9 mouse cellular contexts compared by ENCODE assay signal in genomic region chr2:91456491-91457100, GRCm38 (mm10). TPM values are rescaled to one million over a fixed set of nuclear protein-coding genes. Genes with fewer than 3 reads are reported as not detected.
DNase-seq lines count a peak whose midpoint lies in the region; ATAC-seq and TF ChIP-seq lines count a peak whose summit lies in the region.
"Had no signal": no experiment of that assay in that cellular context is flagged by ENCODE, and none has a peak within 500 bp of the region (broad histone marks: within the 10 kb centered on the region; RNA-seq: fewer than 3 reads in every experiment).

No protein-coding gene starts in this region.

- H3K9me3 ChIP-seq in kidney, embryonic 14.5 days (ENCODE audit: control insufficient read depth, low read length): peaks cover 3% of the 10 kb centered on the region; the same call in 1 of the 2 replicates
- H3K9me3 ChIP-seq in embryonic facial prominence, embryonic 12.5 days: 0 out of 2 replicates have a peak, but pooled peaks cover 3% of the 10 kb centered on the region
- H3K9me3 ChIP-seq in intestine, embryonic 16.5 days (ENCODE audit: control insufficient read depth, low read length): no peaks in the 10 kb centered on the region

- TF ChIP-seq POLR2A in myocyte (IDR thresholded peaks at IDR 0.05; ENCODE audit: insufficient read length, low read depth): no peak

- H3K4me1 ChIP-seq in kidney, embryonic 14.5 days (ENCODE audit: control insufficient read depth, insufficient read depth, low read length): peaks cover 18% of the 10 kb centered on the region
- H3K4me1 ChIP-seq in embryonic facial prominence, embryonic 12.5 days: peaks cover 24% of the 10 kb centered on the region
- peaks cover 21% of the 10 kb centered on the region for H3K4me1 ChIP-seq in intestine, embryonic 16.5 days (ENCODE audit: control insufficient read depth, insufficient read depth, low read length)

- ATAC-seq in kidney, embryonic 14.5 days (ENCODE audit: low FRiP score, low TSS enrichment): no peak
- ATAC-seq in embryonic facial prominence, embryonic 12.5 days (ENCODE audit: insufficient number of reproducible peaks, insufficient read depth, low FRiP score, low TSS enrichment): no peak
- no peak for ATAC-seq in intestine, embryonic 16.5 days

- H3K36me3 ChIP-seq in kidney, embryonic 14.5 days (ENCODE audit: control insufficient read depth, insufficient read depth, low read length): no peaks in the 10 kb centered on the region
- no peaks in the 10 kb centered on the region for H3K36me3 ChIP-seq in embryonic facial prominence, embryonic 12.5 days
- H3K36me3 ChIP-seq in intestine, embryonic 16.5 days (ENCODE audit: control insufficient read depth, insufficient read depth, low read length): no peaks in the 10 kb centered on the region; the same call in 1 of the 2 replicates
- H3K36me3 ChIP-seq in myocyte (ENCODE audit: control insufficient read depth, insufficient read depth): no peaks in the 10 kb centered on the region

- 47% methylated on average over 9 of the region's 9 CpGs for WGBS in kidney, embryonic 14.5 days
- 45% methylated on average over 9 of the region's 9 CpGs for WGBS in embryonic facial prominence, embryonic 12.5 days
- 45% methylated on average over 9 of the region's 9 CpGs for WGBS in intestine, embryonic 16.5 days

- H3K4me2 ChIP-seq in kidney, embryonic 14.5 days (replicated peaks; ENCODE audit: low read depth, low read length): peak overlapping the region; percentile 90
- peak overlapping the region; percentile 68 for H3K4me2 ChIP-seq in embryonic facial prominence, embryonic 12.5 days (replicated peaks)
- peak overlapping the region; percentile 82 for H3K4me2 ChIP-seq in intestine, embryonic 16.5 days (ENCODE audit: low read depth, low read length)
- peak overlapping the region; percentile 75 for H3K4me2 ChIP-seq in myocyte (ENCODE audit: low read depth)

- peak overlapping the region; percentile 82; the same call in 1 of the 2 replicates for H3K9ac ChIP-seq in kidney, embryonic 14.5 days (ENCODE audit: low read depth, low read length)
- 0 out of 2 replicates have a peak overlapping the region, but pooled peaks have one; percentile 76 for H3K9ac ChIP-seq in embryonic facial prominence, embryonic 12.5 days
- H3K9ac ChIP-seq in intestine, embryonic 16.5 days (ENCODE audit: low read depth, low read length): peak overlapping the region; percentile 90

- peak overlapping the region; percentile 93 for H3K27ac ChIP-seq in kidney, embryonic 14.5 days (ENCODE audit: low read depth, low read length)
- H3K27ac ChIP-seq in embryonic facial prominence, embryonic 12.5 days: peak overlapping the region; percentile 95
- peak overlapping the region; percentile 93 for H3K27ac ChIP-seq in intestine, embryonic 16.5 days (ENCODE audit: low read length)

- H3ac ChIP-seq in myocyte (ENCODE audit: control insufficient read depth, insufficient read length): no peak overlapping the region

- H3K79me2 ChIP-seq in myocyte (ENCODE audit: control insufficient read depth, insufficient read depth): peaks cover 14% of the 10 kb centered on the region

- H3K27me3 ChIP-seq in kidney, embryonic 14.5 days (ENCODE audit: control insufficient read depth, insufficient read depth, low read length): no peaks in the 10 kb centered on the region
- no peaks in the 10 kb centered on the region for H3K27me3 ChIP-seq in embryonic facial prominence, embryonic 12.5 days
- no peaks in the 10 kb centered on the region for H3K27me3 ChIP-seq in intestine, embryonic 16.5 days (replicated peaks; ENCODE audit: control insufficient read depth, insufficient read depth, low read length)
- H3K27me3 ChIP-seq in myocyte (ENCODE audit: control insufficient read depth, insufficient read depth, insufficient read length): no peaks in the 10 kb centered on the region
- H3K27me3 ChIP-seq: Patski had no signal

- no peak for DNase-seq in kidney, adult 18-20 months
- DNase-seq in frontal cortex, adult 2 months (ENCODE audit: extremely low spot score in 1 of 2, low spot score in 1 of 2): no peak
- no peak for DNase-seq in thymus, postnatal 14 days
- DNase-seq in urinary bladder, postnatal 25 days (ENCODE audit: low spot score): no peak

- H3K4me3 ChIP-seq in kidney, embryonic 14.5 days (ENCODE audit: low read length): peak overlapping the region; percentile 72
- peak overlapping the region; percentile 73 for H3K4me3 ChIP-seq in embryonic facial prominence, embryonic 12.5 days
- peak overlapping the region; percentile 79 for H3K4me3 ChIP-seq in intestine, embryonic 16.5 days (ENCODE audit: low read length)
- peak overlapping the region; percentile 73 for H3K4me3 ChIP-seq in myocyte

TF ChIP-seq in myocyte, 11 proteins besides CTCF, POLR2A, EP300 and RAD21:
- TF ChIP-seq SRF (IDR thresholded peaks at IDR 0.05; ENCODE audit: control insufficient read depth, insufficient read length, low read depth) (no peak), MYOD1 (IDR thresholded peaks at IDR 0.05; ENCODE audit: control insufficient read depth in 1 of 3, insufficient read length in 2 of 3, low read depth in 2 of 3) (no peak), MAX (IDR thresholded peaks at IDR 0.05; ENCODE audit: low read depth) (no peak), REST (IDR thresholded peaks at IDR 0.05; ENCODE audit: insufficient read depth, insufficient read length) (no peak), CEBPB (IDR thresholded peaks at IDR 0.05; ENCODE audit: insufficient read depth, poor library complexity, severe bottlenecking) (no peak), TCF12 (IDR thresholded peaks at IDR 0.05; ENCODE audit: insufficient read depth, poor library complexity, severe bottlenecking) (no peak), POLR2AphosphoS2 (IDR thresholded peaks at IDR 0.05; ENCODE audit: insufficient read length, low read depth) (no peak), USF1 (IDR thresholded peaks at IDR 0.05; ENCODE audit: low read depth) (no peak), MYOG (IDR thresholded peaks at IDR 0.05; ENCODE audit: control insufficient read depth in 1 of 3, insufficient read depth in 1 of 3, insufficient read length in 2 of 3, low read depth in 2 of 3) (no peak), E2F4 (IDR thresholded peaks at IDR 0.05; ENCODE audit: insufficient read depth) (no peak), TCF3 (IDR thresholded peaks at IDR 0.05; ENCODE audit: insufficient read length, low read depth) (no peak)

RNA-seq across cellular contexts. Expression of gene Lrp4, which starts 0.7 kb away (rescaled TPM):
- polyA plus RNA-seq in kidney, embryonic 14.5 days (2014; fragmentation: Nextera tagmentation; extraction: Ambion mirVana): 6.5 and 8.0 TPM in 2 replicates
- polyA plus RNA-seq in embryonic facial prominence, embryonic 12.5 days (2016; fragmentation: Nextera tagmentation; extraction: Ambion mirVana): 7.9 and 8.2 TPM in 2 replicates
- polyA plus RNA-seq in intestine, embryonic 16.5 days (2015; fragmentation: Nextera tagmentation; extraction: Ambion mirVana): 8.2 and 8.3 TPM in 2 replicates
- 20.1 TPM for polyA plus RNA-seq in myocyte (2012; fragmentation: generic; extraction: Trizol)
- polyA plus RNA-seq in frontal cortex, adult 2 months (2012; rRNA removed): 13.0 and 15.6 TPM in 2 replicates

RNA-seq across cellular contexts. Expression of gene 1110051M20Rik, which starts 12.1 kb away (rescaled TPM):
- 65.9 and 73.3 TPM in 2 replicates for polyA plus RNA-seq in kidney, embryonic 14.5 days (2014; fragmentation: Nextera tagmentation; extraction: Ambion mirVana)
- polyA plus RNA-seq in embryonic facial prominence, embryonic 12.5 days (2016; fragmentation: Nextera tagmentation; extraction: Ambion mirVana): 71.3 and 80.1 TPM in 2 replicates
- 34.6 and 36.0 TPM in 2 replicates for polyA plus RNA-seq in intestine, embryonic 16.5 days (2015; fragmentation: Nextera tagmentation; extraction: Ambion mirVana)
- 45.5 TPM for polyA plus RNA-seq in myocyte (2012; fragmentation: generic; extraction: Trizol)
- 114 and 119 TPM in 2 replicates for polyA plus RNA-seq in frontal cortex, adult 2 months (2012; rRNA removed)
